Mouse (Mus musculus) forebrain, embryonic 13.5 days (tissue): ENCODE results near the gene Zfp326. TPM values are rescaled to one million over a fixed set of nuclear protein-coding genes. Genes with fewer than 3 reads are reported as not detected.
A peak's percentile ranks its signal among the peaks of the same experiment; 100 is the strongest.

Source experiments
- ATAC-seq: fragments of 200-750 bp; cut with Nextera tagmentation; 2 replicates; pipeline ENCODE4 v1.8.0; 2017
- H3K27ac ChIP-seq: fragments of 300-500 bp; sonication (generic); 2 replicates; pipeline ENCODE4 v1.5.1; 2015; ENCODE audit warnings: inconsistent platforms, mild to moderate bottlenecking, moderate library complexity
- H3K27me3 ChIP-seq: fragments of 300-500 bp; sonication (generic); 2 replicates; pipeline ENCODE4 v1.6.1; 2015; ENCODE audit warnings: mild to moderate bottlenecking, inconsistent platforms
- H3K36me3 ChIP-seq: fragments of 300-500 bp; sonication (generic); 2 replicates; pipeline ENCODE4 v1.6.1; 2015; ENCODE audit warnings: mild to moderate bottlenecking, inconsistent platforms; ENCODE audit not compliant: poor library complexity, severe bottlenecking
- H3K4me1 ChIP-seq: fragments of 300-500 bp; sonication (generic); 2 replicates; pipeline ENCODE4 v1.6.1; 2015; ENCODE audit warnings: inconsistent platforms
- H3K4me2 ChIP-seq: fragments of 300-500 bp; sonication (generic); 2 replicates; pipeline ENCODE4 v1.6.1; 2015; ENCODE audit warnings: inconsistent platforms, mild to moderate bottlenecking, moderate library complexity
- H3K4me3 ChIP-seq: fragments of 300-500 bp; sonication (generic); 2 replicates; pipeline ENCODE4 v1.5.1; 2015; ENCODE audit warnings: mild to moderate bottlenecking, inconsistent platforms
- H3K9ac ChIP-seq: fragments of 300-500 bp; sonication (generic); 2 replicates; pipeline ENCODE4 v1.6.1; 2015; ENCODE audit warnings: mild to moderate bottlenecking, inconsistent platforms
- H3K9me3 ChIP-seq: fragments of 300-500 bp; sonication (generic); replicated peaks from 2 replicates; pipeline ENCODE4 v1.6.1; 2016; ENCODE audit warnings: inconsistent platforms
- WGBS: fragments of 180-500 bp; shearing (Covaris S2); methylation state at CpG from one replicate; pipeline ENCODE4 v1.1.7; 2015; 5-methylcytosine and 5-hydroxymethylcytosine counted together
- polyA plus RNA-seq: library from polyadenylated mRNA; unstranded; fragments of >200 nt; fragmentation: Nextera tagmentation; extraction: Ambion mirVana; gene quantifications from 2 replicates; pipeline ENCODE4 v1.2.1, GENCODE M21; 2015

The Zfp326 gene
- polyA plus RNA-seq, 1 experiment from 2014 or later, result 69.9 TPM

DNA sequence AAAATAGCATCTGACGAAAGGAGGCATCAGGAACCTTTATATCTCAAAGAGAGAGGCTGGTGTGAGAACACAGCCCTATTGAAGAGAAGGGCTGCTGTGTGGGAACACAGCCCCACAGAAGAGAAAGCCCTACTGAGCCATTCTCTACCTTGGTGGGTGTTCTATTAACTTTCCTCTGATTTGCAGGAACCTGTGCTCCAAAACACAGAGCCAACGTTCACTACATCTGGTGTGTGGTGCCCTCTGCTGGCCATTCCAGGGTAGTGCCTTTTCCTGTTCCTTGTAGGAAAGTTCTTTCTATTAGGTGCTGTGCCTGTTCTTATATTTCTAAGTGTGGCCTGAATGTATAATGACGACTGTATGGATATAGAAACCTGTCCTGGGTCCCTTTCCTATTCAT, 7.8 kb upstream of the Zfp326 start:
- no peaks in the 10 kb centered on the region for H3K27me3 ChIP-seq
- H3K4me2 ChIP-seq, result 0 out of 2 replicates have a peak overlapping the region, but pooled peaks have one; percentile 14
- H3K4me3 ChIP-seq, result no peak overlapping the region
- peak; percentile 86 for ATAC-seq
- no peak overlapping the region for H3K9ac ChIP-seq
- no peak overlapping the region for H3K27ac ChIP-seq
- H3K4me1 ChIP-seq, result peaks cover 16% of the 10 kb centered on the region
- H3K9me3 ChIP-seq, result no peaks in the 10 kb centered on the region
- 12% methylated on average over 3 of the region's 3 CpGs for WGBS
- no peaks in the 10 kb centered on the region for H3K36me3 ChIP-seq

DNA sequence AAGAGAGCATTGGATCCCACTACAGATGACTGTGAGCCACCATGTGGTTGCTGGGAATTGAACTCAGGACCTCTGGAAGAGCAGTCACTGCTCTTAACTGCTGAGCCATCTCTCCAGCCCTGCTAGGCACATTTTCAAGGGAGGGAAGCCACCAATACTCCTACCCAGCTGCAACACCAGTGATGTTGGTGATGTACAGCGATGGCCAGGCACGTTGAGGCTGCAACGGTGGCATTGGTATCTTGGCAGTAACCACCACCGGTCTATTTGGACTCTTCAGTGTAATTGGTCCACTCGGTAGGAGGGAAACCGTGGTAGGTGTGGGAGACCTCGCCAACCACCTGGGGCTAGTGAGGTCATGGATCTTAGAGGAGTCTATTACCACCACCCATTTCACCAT, 6.6 kb upstream of the Zfp326 start:
- WGBS, result 85% methylated on average over 7 of the region's 7 CpGs
- no peaks in the 10 kb centered on the region for H3K36me3 ChIP-seq
- no peak overlapping the region for H3K4me3 ChIP-seq
- H3K4me1 ChIP-seq, result peaks cover 16% of the 10 kb centered on the region
- no peak overlapping the region for H3K4me2 ChIP-seq
- H3K27me3 ChIP-seq, result no peaks in the 10 kb centered on the region
- H3K27ac ChIP-seq, result no peak overlapping the region
- no peaks in the 10 kb centered on the region for H3K9me3 ChIP-seq
- no peak for ATAC-seq
- no peak overlapping the region for H3K9ac ChIP-seq

DNA sequence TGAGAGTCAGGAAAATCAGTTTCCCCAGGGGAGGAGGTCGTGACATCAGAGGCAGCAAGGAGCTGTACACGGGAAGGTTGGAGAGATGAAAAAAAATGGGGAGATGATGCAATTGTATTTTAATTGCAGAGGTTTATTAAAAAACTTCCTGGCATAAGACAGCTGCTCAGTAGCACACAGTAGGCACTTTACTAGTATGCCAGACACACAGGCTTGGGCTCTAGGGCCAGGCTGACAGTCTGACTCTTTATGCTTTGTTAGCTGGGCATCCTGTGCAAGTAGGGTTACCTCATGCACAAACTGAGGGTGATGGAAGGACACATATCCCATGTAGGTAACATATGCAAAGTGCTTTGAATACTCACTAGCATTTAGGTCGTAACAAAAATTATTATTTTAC, 5.2 kb upstream of the Zfp326 start:
- ATAC-seq, result no peak
- H3K27me3 ChIP-seq, result peaks cover 7% of the 10 kb centered on the region; the same call in 1 of the 2 replicates
- H3K4me3 ChIP-seq, result no peak overlapping the region
- H3K9me3 ChIP-seq, result no peaks in the 10 kb centered on the region
- H3K4me2 ChIP-seq, result no peak overlapping the region
- peaks cover 20% of the 10 kb centered on the region for H3K4me1 ChIP-seq
- no peak overlapping the region for H3K9ac ChIP-seq
- 86% methylated on average over 3 of the region's 3 CpGs for WGBS
- no peaks in the 10 kb centered on the region for H3K36me3 ChIP-seq
- no peak overlapping the region for H3K27ac ChIP-seq

DNA sequence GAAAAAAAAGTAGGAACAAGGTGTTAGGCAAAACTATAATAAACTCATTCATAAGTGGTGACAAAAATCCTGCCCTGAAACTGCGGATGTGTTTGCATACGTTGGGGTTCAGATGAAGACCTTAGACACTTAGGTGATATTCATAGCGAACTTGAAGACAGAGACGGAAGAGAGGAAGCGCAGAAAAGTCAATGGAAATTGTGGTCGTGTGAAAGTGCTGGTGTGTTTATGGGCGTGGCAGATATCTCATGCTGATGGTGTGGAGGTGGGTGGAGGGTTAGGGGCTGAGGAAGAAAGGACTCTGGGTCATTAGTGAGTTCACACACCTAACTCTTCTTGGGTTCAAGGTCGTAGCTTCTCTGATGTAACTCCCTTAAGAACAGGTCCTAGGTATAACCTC, 4.2 kb upstream of the Zfp326 start:
- no peak overlapping the region for H3K4me3 ChIP-seq
- H3K4me2 ChIP-seq, result no peak overlapping the region
- peaks cover 7% of the 10 kb centered on the region; the same call in 1 of the 2 replicates for H3K27me3 ChIP-seq
- no peaks in the 10 kb centered on the region for H3K36me3 ChIP-seq
- no peaks in the 10 kb centered on the region for H3K9me3 ChIP-seq
- H3K27ac ChIP-seq, result no peak overlapping the region
- no peak for ATAC-seq
- H3K9ac ChIP-seq, result no peak overlapping the region
- 85% methylated on average over 8 of the region's 8 CpGs for WGBS
- H3K4me1 ChIP-seq, result peaks cover 18% of the 10 kb centered on the region

DNA sequence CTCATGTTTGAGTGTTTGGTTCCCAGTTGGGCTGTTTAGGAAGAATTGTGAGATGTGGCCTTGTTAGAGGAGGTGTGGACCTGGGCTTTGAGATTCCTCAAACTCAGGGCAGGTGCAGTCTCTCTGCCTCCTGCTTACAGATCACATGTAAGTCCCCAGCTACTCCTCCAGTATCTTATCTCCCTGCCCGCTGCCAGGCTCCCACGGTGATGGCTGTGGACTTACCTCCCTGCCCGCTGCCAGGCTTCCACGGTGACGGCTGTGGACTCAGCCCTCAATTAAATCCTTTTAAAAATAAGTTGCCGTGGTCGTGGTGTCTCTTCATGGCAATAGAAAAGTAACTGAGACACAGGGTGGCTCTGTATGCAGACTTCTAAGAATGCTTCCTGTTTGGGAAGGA, 3.4 kb upstream of the Zfp326 start:
- Histone ChIP-seq H3K36me3 (no peaks in the 10 kb centered on the region), H3K4me1 (peaks cover 17% of the 10 kb centered on the region)

DNA sequence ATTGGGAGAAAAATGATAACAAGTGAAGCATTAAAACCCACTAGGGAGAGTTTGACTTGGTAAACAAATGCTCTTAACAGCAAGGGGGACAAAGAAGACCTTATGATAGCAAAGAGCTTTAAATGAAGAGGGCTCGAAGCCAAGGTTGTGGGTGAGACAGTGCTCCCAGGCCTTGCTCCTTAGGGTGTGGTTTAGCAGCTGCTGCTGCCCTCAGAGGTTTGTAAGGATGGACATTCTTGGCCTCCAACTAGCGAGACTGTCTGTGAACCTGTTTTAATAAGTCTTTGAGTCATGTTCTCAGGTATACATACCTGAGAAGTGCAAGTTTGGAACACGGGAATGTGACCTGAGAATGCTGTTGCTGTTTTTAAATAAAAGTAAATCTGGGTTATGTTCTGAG, 2.6 kb upstream of the Zfp326 start:
- no peak overlapping the region for H3K9ac ChIP-seq
- peaks cover 18% of the 10 kb centered on the region for H3K4me1 ChIP-seq
- no peak overlapping the region for H3K4me2 ChIP-seq
- H3K27me3 ChIP-seq, result peaks cover 7% of the 10 kb centered on the region; the same call in 1 of the 2 replicates
- 78% methylated on average over 3 of the region's 3 CpGs for WGBS
- H3K27ac ChIP-seq, result no peak overlapping the region
- H3K36me3 ChIP-seq, result no peaks in the 10 kb centered on the region
- H3K4me3 ChIP-seq, result no peak overlapping the region
- no peak for ATAC-seq
- no peaks in the 10 kb centered on the region for H3K9me3 ChIP-seq

More for the DNA sequence above, 3.4 kb upstream of the Zfp326 start:
- Histone ChIP-seq H3K9me3 (no peaks in the 10 kb centered on the region), H3K9ac (no peak overlapping the region), H3K27me3 (peaks cover 7% of the 10 kb centered on the region; the same call in 1 of the 2 replicates), H3K4me3 (no peak overlapping the region), H3K4me2 (no peak overlapping the region), H3K27ac (no peak overlapping the region)
- 64% methylated on average over 7 of the region's 7 CpGs for WGBS
- no peak for ATAC-seq

DNA sequence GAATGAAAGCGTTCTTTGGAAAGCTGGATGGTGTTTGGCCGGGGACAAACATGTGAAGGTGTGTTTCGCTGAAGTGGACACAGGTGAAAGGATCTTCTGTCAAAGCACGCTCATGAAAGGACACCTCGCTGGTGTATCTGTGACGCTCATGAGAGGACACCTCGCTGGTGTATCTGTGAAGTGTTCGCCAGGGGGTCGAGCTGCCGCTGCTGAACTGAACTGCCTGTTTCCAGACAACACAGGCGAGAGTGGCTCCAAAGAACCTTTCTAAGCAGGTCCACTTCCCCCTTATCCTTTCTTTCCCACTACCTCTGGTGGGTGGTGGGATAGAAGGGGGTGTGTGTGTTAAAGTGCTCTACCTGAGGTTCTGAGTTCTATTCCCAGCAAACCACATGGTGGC, 1.9 kb upstream of the Zfp326 start:
- H3K27me3 ChIP-seq, result peaks cover 7% of the 10 kb centered on the region; the same call in 1 of the 2 replicates
- H3K4me3 ChIP-seq, result no peak overlapping the region
- H3K36me3 ChIP-seq, result no peaks in the 10 kb centered on the region
- no peaks in the 10 kb centered on the region for H3K9me3 ChIP-seq
- whole genome bisulfite sequencing, result 94% methylated on average over 11 of the region's 11 CpGs
- H3K9ac ChIP-seq, result no peak overlapping the region
- peaks cover 25% of the 10 kb centered on the region for H3K4me1 ChIP-seq
- no peak for ATAC-seq
- no peak overlapping the region for H3K27ac ChIP-seq
- no peak overlapping the region for H3K4me2 ChIP-seq

DNA sequence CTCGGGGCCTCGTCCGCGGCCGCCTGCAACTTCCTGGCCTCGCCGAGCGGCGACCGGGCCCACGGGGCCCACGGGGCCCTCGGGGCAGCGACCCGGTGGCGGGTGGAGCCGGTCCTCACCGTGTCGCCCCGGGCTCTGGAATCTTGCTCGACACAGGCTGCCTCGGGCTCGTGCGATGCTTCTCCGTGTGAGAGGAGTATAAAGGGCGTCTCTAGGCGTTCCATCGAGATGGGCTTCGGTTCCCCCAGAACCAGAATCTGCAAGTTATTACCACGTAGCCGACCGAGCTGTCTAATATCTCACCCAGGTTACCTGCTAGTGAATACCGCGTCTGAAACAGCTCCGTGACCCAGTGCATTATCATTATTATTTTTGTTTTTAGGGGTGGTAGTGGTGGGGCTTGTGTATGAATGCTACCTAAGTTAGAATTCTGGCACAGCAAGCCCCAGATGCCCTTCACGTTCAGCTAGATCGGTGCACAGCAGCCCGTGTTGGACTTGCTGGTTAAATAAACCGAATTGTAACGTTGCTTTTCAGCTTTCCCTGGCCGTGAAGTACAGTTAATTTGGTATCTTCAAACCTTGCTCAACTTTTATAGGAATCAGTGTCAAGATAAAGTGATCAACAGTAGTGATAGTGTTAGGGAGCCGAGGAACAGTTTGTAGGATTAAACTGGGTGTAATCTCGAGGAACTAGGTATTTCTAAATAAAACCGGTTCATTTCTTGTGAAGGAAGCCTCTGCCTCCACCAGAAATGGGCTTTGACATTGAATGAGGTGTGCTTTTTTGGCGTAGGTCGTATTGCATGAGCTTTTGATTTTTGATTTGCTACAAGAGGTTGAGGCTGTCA, 785 bp downstream of the Zfp326 start:
- peak; percentile 46 for ATAC-seq
- under 1% methylated on average over 46 of the region's 46 CpGs for WGBS
- peaks cover 12% of the 10 kb centered on the region; the same call in 1 of the 2 replicates for H3K36me3 ChIP-seq

DNA sequence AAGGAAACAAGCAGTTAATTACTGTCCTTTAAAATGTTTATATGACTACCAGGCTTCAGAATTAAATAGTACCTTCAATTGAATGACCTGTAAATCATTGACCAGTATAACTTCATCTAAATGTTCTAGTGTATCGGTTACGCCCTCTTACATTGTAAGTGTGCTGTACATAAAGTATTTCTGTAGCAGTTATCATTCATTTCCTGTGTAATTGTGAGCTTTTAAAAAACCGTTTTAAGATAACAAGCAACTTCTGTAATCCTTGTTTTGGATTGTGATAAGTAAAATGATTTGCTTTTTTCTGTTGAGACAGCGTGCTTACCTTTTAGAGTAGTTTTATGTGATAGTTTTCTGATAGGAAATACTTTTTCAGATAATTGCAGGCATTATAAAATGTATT, 11.0 kb downstream of the Zfp326 start:
- no peak overlapping the region for H3K9ac ChIP-seq
- H3K4me2 ChIP-seq, result no peak overlapping the region
- H3K9me3 ChIP-seq, result no peaks in the 10 kb centered on the region
- H3K4me3 ChIP-seq, result no peak overlapping the region
- no peak for ATAC-seq
- 96% methylated on average over 4 of the region's 4 CpGs for WGBS
- peaks cover 43% of the 10 kb centered on the region for H3K36me3 ChIP-seq
- H3K27ac ChIP-seq, result no peak overlapping the region
- no peaks in the 10 kb centered on the region for H3K27me3 ChIP-seq
- peaks cover 4% of the 10 kb centered on the region; the same call in 1 of the 2 replicates for H3K4me1 ChIP-seq

More for the DNA sequence above, 785 bp downstream of the Zfp326 start:
- Histone ChIP-seq H3K4me2 (peak overlapping the region; percentile 81), H3K9me3 (no peaks in the 10 kb centered on the region), H3K4me3 (peak overlapping the region; percentile 99), H3K9ac (peak overlapping the region; percentile 99), H3K4me1 (peaks cover 40% of the 10 kb centered on the region), H3K27ac (peak overlapping the region; percentile 89), H3K27me3 (peaks cover 7% of the 10 kb centered on the region; the same call in 1 of the 2 replicates)

DNA sequence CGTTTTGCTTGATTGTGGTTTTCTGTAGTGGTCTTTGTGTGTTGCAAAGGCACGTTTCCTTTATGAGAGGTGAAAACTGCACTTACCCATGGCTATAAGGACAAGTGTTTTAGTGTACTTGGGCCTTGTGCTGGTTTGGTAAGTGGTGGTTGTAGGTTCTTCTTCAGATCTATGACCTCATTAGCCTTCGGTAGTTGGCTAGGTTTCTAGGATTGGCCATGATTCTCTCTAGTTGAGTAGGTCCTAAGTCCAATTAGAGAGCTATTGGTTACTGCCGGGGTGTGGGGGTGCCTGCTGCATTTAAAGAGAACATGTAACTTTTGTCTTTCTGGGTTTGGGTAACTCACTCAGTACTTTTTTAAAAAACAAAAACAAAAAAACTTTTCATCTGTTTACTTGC, 21.8 kb downstream of the Zfp326 start:
- Histone ChIP-seq H3K27me3 (no peaks in the 10 kb centered on the region), H3K27ac (no peak overlapping the region), H3K4me3 (no peak overlapping the region), H3K4me1 (no peaks in the 10 kb centered on the region), H3K4me2 (no peak overlapping the region), H3K9me3 (no peaks in the 10 kb centered on the region), H3K36me3 (peaks cover 49% of the 10 kb centered on the region), H3K9ac (no peak overlapping the region)
- no peak for ATAC-seq
- 93% methylated on average over 4 of the region's 4 CpGs for WGBS

DNA sequence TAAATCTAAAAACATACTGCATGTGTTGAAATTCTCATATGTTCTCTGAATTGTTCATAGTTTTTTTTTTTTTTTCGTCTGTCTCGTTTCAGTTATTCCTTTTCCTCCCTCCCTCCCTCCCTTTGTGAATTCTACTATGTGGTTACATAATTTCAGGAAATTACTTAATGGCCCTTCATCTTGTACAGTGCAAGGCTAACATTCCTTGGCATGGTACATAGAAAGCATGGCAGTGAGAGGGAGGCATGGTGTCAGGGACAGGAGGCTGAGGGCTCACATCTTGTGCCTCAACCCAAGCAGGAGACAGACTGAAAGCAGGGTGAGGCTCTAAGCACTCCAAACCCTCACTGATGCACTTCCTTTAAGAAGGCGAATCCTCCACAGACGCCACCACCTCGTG, 32.8 kb downstream of the Zfp326 start:
- 89% methylated on average over 5 of the region's 5 CpGs for WGBS
- H3K9ac ChIP-seq, result no peak overlapping the region
- no peaks in the 10 kb centered on the region for H3K9me3 ChIP-seq
- H3K27me3 ChIP-seq, result no peaks in the 10 kb centered on the region
- H3K4me2 ChIP-seq, result no peak overlapping the region
- H3K4me1 ChIP-seq, result no peaks in the 10 kb centered on the region
- H3K36me3 ChIP-seq, result peaks cover 73% of the 10 kb centered on the region
- no peak overlapping the region for H3K4me3 ChIP-seq
- no peak overlapping the region for H3K27ac ChIP-seq
- ATAC-seq, result no peak

DNA sequence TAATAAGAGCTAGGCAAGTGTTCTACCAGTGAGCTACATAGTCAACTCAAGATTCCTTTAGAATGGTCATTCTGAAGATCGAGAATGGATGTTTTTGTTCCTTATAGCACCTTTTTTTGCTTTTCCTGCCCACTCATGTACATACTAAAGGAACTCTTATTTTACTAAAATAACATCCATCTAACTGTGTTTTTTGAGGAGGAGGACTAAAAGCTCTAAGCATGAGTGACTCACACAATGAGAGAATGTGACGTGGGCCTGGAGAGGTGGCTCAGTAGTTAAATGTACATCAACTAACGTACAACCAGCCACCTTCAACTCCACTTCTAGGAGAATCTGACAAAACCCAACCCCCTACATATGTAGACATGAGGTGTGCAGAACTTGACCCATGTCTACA, 33.3 kb downstream of the Zfp326 start:
- Histone ChIP-seq H3K9ac (no peak overlapping the region), H3K9me3 (no peaks in the 10 kb centered on the region), H3K27me3 (no peaks in the 10 kb centered on the region), H3K27ac (no peak overlapping the region), H3K36me3 (peaks cover 75% of the 10 kb centered on the region), H3K4me2 (no peak overlapping the region), H3K4me3 (no peak overlapping the region), H3K4me1 (no peaks in the 10 kb centered on the region)
- ATAC-seq, result no peak
- 93% methylated on average over 3 of the region's 3 CpGs for WGBS
